Mouse (Mus musculus): Measurements from ENCODE around the gene Zc2hc1c. TPM values are rescaled to one million over a fixed set of nuclear protein-coding genes. Genes with fewer than 3 reads are reported as not detected.

The Zc2hc1c gene
- polyA plus RNA-seq, 1 experiment from 2014 or later: 0.82 TPM

DNA sequence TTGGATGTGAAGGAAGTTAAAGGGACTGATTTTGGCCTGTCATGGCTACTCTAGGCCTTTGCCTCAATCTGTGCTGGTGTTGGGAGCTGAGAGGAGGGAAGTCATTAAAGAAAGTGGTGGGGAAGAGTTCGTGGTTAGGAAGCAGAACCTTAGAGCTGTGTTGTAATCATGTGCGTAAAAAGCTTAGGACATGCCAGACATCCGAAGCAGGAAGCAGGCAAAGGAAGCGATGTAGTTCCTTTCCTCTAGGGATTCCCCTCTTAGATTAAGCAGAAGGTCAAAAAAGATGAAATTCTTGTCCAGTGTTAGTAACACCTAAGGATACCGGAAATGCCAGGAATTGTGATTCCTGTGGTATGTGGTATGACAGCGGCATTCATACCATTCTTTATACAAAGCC is 59.9 kb downstream of the Zc2hc1c start:
- peaks cover 13% of the 10 kb centered on the region; the same call in 1 of the 2 replicates for H3K4me1 ChIP-seq
- H3K27me3 ChIP-seq (ENCODE audit: insufficient read depth, poor library complexity, severe bottlenecking): no peaks in the 10 kb centered on the region
- H3K4me3 ChIP-seq: no peak overlapping the region
- peaks cover 43% of the 10 kb centered on the region for H3K36me3 ChIP-seq
- no peak for DNase-seq (ENCODE audit: low spot score)
- no peak overlapping the region for H3K27ac ChIP-seq
- WGBS: 73% methylated on average over 6 of the region's 6 CpGs
- H3K9me3 ChIP-seq: no peaks in the 10 kb centered on the region

Small RNA genes lying within 50 kb of the gene (microRNA-seq; reads per million reads assigned to microRNA genes)
- not detected for gene Mir6938

Other genes starting within 250 kb of the Zc2hc1c start
- 1.9 and 2.6 TPM in 2 replicates for gene Prox2, start 177.8 kb upstream of the Zc2hc1c start, polyA plus RNA-seq (2016; fragmentation: Nextera tagmentation; extraction: Ambion mirVana)
- 162 and 217 TPM in 2 replicates for gene Dlst, start 177.8 kb upstream of the Zc2hc1c start, polyA plus RNA-seq (2016; fragmentation: Nextera tagmentation; extraction: Ambion mirVana)
- gene Rps6kl1, start 137.3 kb upstream of the Zc2hc1c start, polyA plus RNA-seq (2016; fragmentation: Nextera tagmentation; extraction: Ambion mirVana): 1.4 and 1.5 TPM in 2 replicates
- 9.3 and 13.6 TPM in 2 replicates for gene Pgf, start 110.8 kb upstream of the Zc2hc1c start, polyA plus RNA-seq (2016; fragmentation: Nextera tagmentation; extraction: Ambion mirVana)
- 71.5 and 91.3 TPM in 2 replicates for gene Eif2b2, start 69.1 kb upstream of the Zc2hc1c start, polyA plus RNA-seq (2016; fragmentation: Nextera tagmentation; extraction: Ambion mirVana)
- gene Mlh3, start 18.0 kb upstream of the Zc2hc1c start, polyA plus RNA-seq (2016; fragmentation: Nextera tagmentation; extraction: Ambion mirVana): 6.8 and 7.0 TPM in 2 replicates
- 65.3 and 75.4 TPM in 2 replicates for gene Acyp1, start 153 bp upstream of the Zc2hc1c start, polyA plus RNA-seq (2016; fragmentation: Nextera tagmentation; extraction: Ambion mirVana)
- 24.3 and 24.6 TPM in 2 replicates for gene Nek9, start 50.8 kb downstream of the Zc2hc1c start, polyA plus RNA-seq (2016; fragmentation: Nextera tagmentation; extraction: Ambion mirVana)
- gene Tmed10, start 86.3 kb downstream of the Zc2hc1c start, polyA plus RNA-seq (2016; fragmentation: Nextera tagmentation; extraction: Ambion mirVana): 308 and 314 TPM in 2 replicates
- gene Fos, start 185.3 kb downstream of the Zc2hc1c start, polyA plus RNA-seq (2016; fragmentation: Nextera tagmentation; extraction: Ambion mirVana): 6.1 and 7.5 TPM in 2 replicates

All from heart, embryonic 10.5 days (tissue).